Mouse (Mus musculus) CH12.LX (cell line): ENCODE data around the gene Gm8994.

Experiments
- CTCF ChIP-seq, 2 experiments: IDR thresholded peaks in 1 of 2; conservative IDR thresholded peaks in 1 of 2; 2 replicates each; pipeline ENCODE4 v1.5.1; 2011 to 2012; ENCODE audit warnings: low read depth in 2 of 2, low read length in 2 of 2, improper control_type of control experiment in 1 of 2, inconsistent platforms in 1 of 2, mild to moderate bottlenecking in 1 of 2, moderate library complexity in 1 of 2
- MAX ChIP-seq: IDR thresholded peaks from 2 replicates; pipeline ENCODE4 v1.6.1; 2011; ENCODE audit warnings: low read length, improper control_type of control experiment
- MXI1 ChIP-seq: IDR thresholded peaks from 2 replicates; pipeline ENCODE4 v1.6.1; 2011; ENCODE audit warnings: mild to moderate bottlenecking, low read depth, low read length, improper control_type of control experiment
- POLR2A ChIP-seq: IDR thresholded peaks from 2 replicates; pipeline ENCODE4 v1.6.1; 2011; ENCODE audit warnings: low read depth, mild to moderate bottlenecking, improper control_type of control experiment, low read length
- USF2 ChIP-seq: conservative IDR thresholded peaks from 2 replicates; pipeline ENCODE4 v1.6.1; 2011; ENCODE audit warnings: low read depth, low read length, improper control_type of control experiment

GRCm38 (mm10) chr6:136304369-136304988 is 22.9 kb upstream of the Gm8994 start:
- TF ChIP-seq POLR2A (no peak), USF2 (no peak), MAX (no peak), CTCF (conservative IDR thresholded peaks at IDR 0.05 in 1 of 2, IDR thresholded peaks at IDR 0.05 in 1 of 2; ENCODE audit: low read depth in 2 of 2, low read length in 2 of 2) (no peak), MXI1 (no peak)
